Mouse (Mus musculus): ENCODE data around the gene Aacs. TPM values are rescaled to one million over a fixed set of nuclear protein-coding genes. Genes with fewer than 3 reads are reported as not detected.
A peak's percentile ranks its signal among the peaks of the same experiment; 100 is the strongest.
"Not testable (repeated sequence)": the region's sequence is repeated elsewhere in the genome, so short reads cannot be mapped to it uniquely, and the experiment has no call there.

Gene Aacs
- polyA plus RNA-seq, 1 experiment from 2014 or later, result 95.9 TPM

DNA sequence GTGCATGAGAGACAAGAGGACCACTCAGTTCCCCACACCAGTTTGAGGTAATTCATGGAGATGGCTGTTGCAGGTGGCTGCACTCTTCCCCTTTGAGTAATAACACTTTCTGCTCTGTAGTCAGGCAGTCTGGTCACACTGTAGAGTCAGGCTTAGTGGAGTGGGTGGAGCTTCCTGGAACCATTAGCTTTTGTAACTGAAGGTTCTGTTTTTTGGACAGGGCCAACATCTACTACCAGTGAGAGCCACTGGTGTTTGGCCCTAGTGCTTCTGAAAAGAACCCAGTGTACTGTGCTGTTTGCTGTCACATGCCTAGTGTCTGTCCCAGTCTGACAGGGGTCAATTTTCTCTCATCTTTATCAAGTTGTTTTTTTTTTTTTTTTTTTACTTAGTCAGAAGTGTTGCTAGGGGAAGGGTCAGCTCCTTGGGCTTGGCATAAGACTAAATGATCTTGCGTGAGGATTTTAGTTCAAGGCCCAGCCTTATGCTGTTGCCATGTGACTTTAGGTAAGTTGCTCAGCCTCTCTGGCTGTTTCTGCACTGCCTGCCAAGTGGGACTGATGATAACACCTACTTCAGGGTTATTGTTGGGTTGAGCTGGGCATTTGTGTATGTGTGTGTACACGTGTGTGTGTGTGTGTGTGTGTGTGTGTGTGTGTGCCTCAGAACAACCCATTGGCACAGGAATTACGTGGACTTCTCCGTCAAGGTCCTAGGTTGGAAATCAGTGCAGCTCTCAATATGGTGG is 9.6 kb downstream of the Aacs start:
- Histone ChIP-seq H3K4me3 (no peak overlapping the region), H3K9ac (no peak overlapping the region), H3K27me3 (replicated peaks) (no peaks in the 10 kb centered on the region), H3K4me1 (peaks cover 13% of the 10 kb centered on the region), H3K9me3 (no peaks in the 10 kb centered on the region), H3K27ac (no peak overlapping the region), H3K36me3 (replicated peaks) (peaks cover 12% of the 10 kb centered on the region; the same call in 1 of the 2 replicates), H3K4me2 (no peak overlapping the region)
- 89% methylated on average over 4 of the region's 4 CpGs for whole genome bisulfite sequencing
- ATAC-seq (replicated peaks), result no peak

DNA sequence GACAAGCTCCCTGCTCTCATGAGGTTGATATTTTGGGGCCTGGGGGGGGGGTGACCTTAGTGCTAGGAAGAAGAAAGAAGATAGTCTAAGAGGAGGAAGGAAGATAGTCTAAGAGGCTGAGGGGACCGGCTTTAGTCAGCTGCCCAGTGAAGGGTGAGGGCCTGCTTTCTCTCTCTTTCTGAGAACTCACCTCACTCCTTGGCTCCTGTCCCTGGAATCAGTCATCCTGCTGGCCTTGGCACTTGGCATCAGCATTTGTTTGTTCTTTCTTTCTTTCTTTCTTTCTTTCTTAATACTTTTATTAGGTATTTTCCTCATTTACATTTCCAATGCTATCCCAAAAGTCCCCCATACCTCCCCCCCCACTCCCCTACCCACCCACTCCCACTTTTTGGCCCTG is 10.5 kb downstream of the Aacs start:
- H3K4me1 ChIP-seq, result peaks cover 4% of the 10 kb centered on the region; the same call in 1 of the 2 replicates
- H3K27ac ChIP-seq, result no peak overlapping the region
- H3K4me2 ChIP-seq, result no peak overlapping the region
- no peak for ATAC-seq (replicated peaks)
- no peaks in the 10 kb centered on the region for H3K27me3 ChIP-seq (replicated peaks)
- no peak overlapping the region for H3K9ac ChIP-seq
- H3K4me3 ChIP-seq, result no peak overlapping the region
- H3K36me3 ChIP-seq (replicated peaks), result peaks cover 20% of the 10 kb centered on the region
- WGBS, result 100% methylated on average over 1 of the region's 1 CpGs
- no peaks in the 10 kb centered on the region for H3K9me3 ChIP-seq

GRCm38 (mm10) chr5:125487375-125488115 is 11.9 kb downstream of the Aacs start:
- H3K4me1 ChIP-seq, result peaks cover 4% of the 10 kb centered on the region; the same call in 1 of the 2 replicates
- no peak overlapping the region for H3K4me3 ChIP-seq
- no peak overlapping the region for H3K9ac ChIP-seq
- no peaks in the 10 kb centered on the region for H3K9me3 ChIP-seq
- no peak for ATAC-seq (replicated peaks)
- no peak overlapping the region for H3K27ac ChIP-seq
- no peaks in the 10 kb centered on the region for H3K27me3 ChIP-seq (replicated peaks)
- 40% methylated on average over 11 of the region's 11 CpGs for WGBS
- no peak overlapping the region for H3K4me2 ChIP-seq
- peaks cover 23% of the 10 kb centered on the region for H3K36me3 ChIP-seq (replicated peaks)

- H3K4me1 ChIP-seq, result peaks cover 4% of the 10 kb centered on the region; the same call in 1 of the 2 replicates
- H3K36me3 ChIP-seq (replicated peaks), result peaks cover 19% of the 10 kb centered on the region
These were observed 12.5 kb downstream of the Aacs start for GRCm38 (mm10) chr5:125488116-125488455.

GRCm38 (mm10) chr5:125488953-125489352 is 13.3 kb downstream of the Aacs start:
- not testable (repeated sequence) for H3K4me1 ChIP-seq; H3K27me3 ChIP-seq (replicated peaks); ATAC-seq (replicated peaks); H3K9ac ChIP-seq; H3K4me2 ChIP-seq; H3K27ac ChIP-seq; H3K9me3 ChIP-seq; H3K4me3 ChIP-seq
- 94% methylated on average over 5 of the region's 5 CpGs for WGBS
- H3K36me3 ChIP-seq (replicated peaks), result peaks cover 19% of the 10 kb centered on the region

More at GRCm38 (mm10) chr5:125488116-125488455, 12.5 kb downstream of the Aacs start:
- no peak overlapping the region for H3K4me2 ChIP-seq
- H3K9me3 ChIP-seq, result no peaks in the 10 kb centered on the region
- WGBS, result 61% methylated on average over 4 of the region's 4 CpGs
- ATAC-seq (replicated peaks), result no peak
- no peak overlapping the region for H3K9ac ChIP-seq
- H3K27ac ChIP-seq, result no peak overlapping the region
- no peaks in the 10 kb centered on the region for H3K27me3 ChIP-seq (replicated peaks)
- no peak overlapping the region for H3K4me3 ChIP-seq

GRCm38 (mm10) chr5:125491107-125491506 is 15.5 kb downstream of the Aacs start:
- ATAC-seq (replicated peaks), result no peak
- no peaks in the 10 kb centered on the region for H3K9me3 ChIP-seq
- peaks cover 4% of the 10 kb centered on the region; the same call in 1 of the 2 replicates for H3K4me1 ChIP-seq
- 92% methylated on average over 10 of the region's 10 CpGs for WGBS
- H3K36me3 ChIP-seq (replicated peaks), result peaks cover 17% of the 10 kb centered on the region
- no peak overlapping the region for H3K27ac ChIP-seq
- H3K4me2 ChIP-seq, result no peak overlapping the region
- H3K4me3 ChIP-seq, result no peak overlapping the region
- no peaks in the 10 kb centered on the region for H3K27me3 ChIP-seq (replicated peaks)
- no peak overlapping the region for H3K9ac ChIP-seq

GRCm38 (mm10) chr5:125492379-125493092 is 16.9 kb downstream of the Aacs start:
- H3K27ac ChIP-seq, result no peak overlapping the region
- 55% methylated on average over 17 of the region's 17 CpGs for WGBS
- no peak overlapping the region for H3K4me3 ChIP-seq
- H3K27me3 ChIP-seq (replicated peaks), result no peaks in the 10 kb centered on the region
- 0 out of 2 replicates have a peak, but pooled peaks cover under 1% of the 10 kb centered on the region for H3K4me1 ChIP-seq
- no peaks in the 10 kb centered on the region for H3K9me3 ChIP-seq
- peaks cover 17% of the 10 kb centered on the region for H3K36me3 ChIP-seq (replicated peaks)
- no peak for ATAC-seq (replicated peaks)
- H3K4me2 ChIP-seq, result no peak overlapping the region
- H3K9ac ChIP-seq, result no peak overlapping the region

DNA sequence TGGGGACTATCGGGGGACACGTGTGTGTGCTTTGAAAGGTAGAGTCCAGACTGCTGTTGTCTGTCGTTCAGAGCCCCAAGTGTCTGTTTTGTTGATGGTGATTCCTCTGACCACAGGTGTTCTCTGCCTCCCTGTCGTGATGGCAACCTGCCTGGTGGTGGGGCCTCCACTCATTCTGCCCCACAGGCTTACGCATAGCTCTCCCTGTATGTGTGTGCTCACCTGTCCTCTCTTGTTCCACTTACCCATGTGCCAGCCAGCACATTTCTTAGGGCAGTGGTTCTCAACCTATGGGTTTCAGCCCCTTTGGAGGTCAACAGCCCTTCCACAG is 17.4 kb downstream of the Aacs start:
- Histone ChIP-seq H3K4me2 (no peak overlapping the region), H3K4me1 (peaks cover 2% of the 10 kb centered on the region; the same call in 1 of the 2 replicates), H3K36me3 (replicated peaks) (peaks cover 17% of the 10 kb centered on the region), H3K27me3 (replicated peaks) (no peaks in the 10 kb centered on the region), H3K4me3 (no peak overlapping the region), H3K9ac (no peak overlapping the region), H3K9me3 (no peaks in the 10 kb centered on the region), H3K27ac (no peak overlapping the region)
- 55% methylated on average over 5 of the region's 5 CpGs for WGBS
- ATAC-seq (replicated peaks), result no peak

DNA sequence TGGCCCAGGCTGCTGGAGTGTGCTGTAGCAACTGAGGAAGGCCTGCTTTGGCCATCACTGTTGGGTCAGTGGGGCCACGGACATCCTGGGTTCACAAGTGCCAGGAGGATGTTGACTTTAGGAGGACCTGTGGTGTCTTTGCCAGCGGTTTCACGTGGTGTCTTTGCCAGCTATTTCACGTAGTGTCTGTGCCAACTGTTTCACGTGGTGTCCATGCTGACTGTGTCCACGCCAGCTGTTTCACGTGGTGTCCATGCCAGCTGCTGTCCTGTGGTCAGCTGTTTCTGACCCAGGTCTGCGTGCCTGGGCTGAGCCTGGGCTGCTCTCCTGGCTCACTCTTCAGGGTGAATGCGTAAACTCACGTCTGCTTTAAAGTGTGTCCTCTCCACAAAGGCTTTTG is 20.0 kb downstream of the Aacs start:
- Histone ChIP-seq H3K27ac (no peak overlapping the region), H3K27me3 (replicated peaks) (no peaks in the 10 kb centered on the region), H3K4me2 (no peak overlapping the region), H3K36me3 (replicated peaks) (peaks cover 13% of the 10 kb centered on the region), H3K9ac (no peak overlapping the region), H3K9me3 (no peaks in the 10 kb centered on the region), H3K4me1 (peaks cover 2% of the 10 kb centered on the region; the same call in 1 of the 2 replicates), H3K4me3 (no peak overlapping the region)
- 88% methylated on average over 10 of the region's 10 CpGs for WGBS
- ATAC-seq (replicated peaks), result no peak

- peak overlapping the region; percentile 38; the same call in 1 of the 2 replicates for H3K27ac ChIP-seq
These were observed 22.4 kb downstream of the Aacs start for GRCm38 (mm10) chr5:125497821-125498600.

GRCm38 (mm10) chr5:125501505-125501904 is 25.9 kb downstream of the Aacs start:
- Histone ChIP-seq H3K4me1 (peaks cover 8% of the 10 kb centered on the region; the same call in 1 of the 2 replicates), H3K9ac (no peak overlapping the region), H3K4me2 (no peak overlapping the region), H3K9me3 (no peaks in the 10 kb centered on the region), H3K27me3 (replicated peaks) (no peaks in the 10 kb centered on the region), H3K27ac (no peak overlapping the region), H3K4me3 (no peak overlapping the region), H3K36me3 (replicated peaks) (no peaks in the 10 kb centered on the region; the same call in 1 of the 2 replicates)
- ATAC-seq (replicated peaks), result no peak
- 90% methylated on average over 6 of the region's 6 CpGs for WGBS

More at GRCm38 (mm10) chr5:125497821-125498600, 22.4 kb downstream of the Aacs start:
- no peak overlapping the region for H3K4me2 ChIP-seq
- 61% methylated on average over 12 of the region's 12 CpGs for WGBS
- ATAC-seq (replicated peaks), result peak; percentile 58
- H3K27me3 ChIP-seq (replicated peaks), result no peaks in the 10 kb centered on the region
- H3K4me3 ChIP-seq, result no peak overlapping the region
- no peaks in the 10 kb centered on the region for H3K9me3 ChIP-seq
- no peak overlapping the region for H3K9ac ChIP-seq
- H3K4me1 ChIP-seq, result peaks cover 8% of the 10 kb centered on the region; the same call in 1 of the 2 replicates
- peaks cover 5% of the 10 kb centered on the region; the same call in 1 of the 2 replicates for H3K36me3 ChIP-seq (replicated peaks)
